Mouse (Mus musculus): ENCODE measurements around the gene Togaram2. TPM values are rescaled to one million over a fixed set of nuclear protein-coding genes. Genes with fewer than 3 reads are reported as not detected.
A peak's percentile ranks its signal among the peaks of the same experiment; 100 is the strongest.
"Not testable (repeated sequence)": the region's sequence is repeated elsewhere in the genome, so short reads cannot be mapped to it uniquely, and the experiment has no call there.

Gene Togaram2
- total RNA-seq, 2 experiments from 2014 or later = 1.7 to 2.0 TPM

DNA sequence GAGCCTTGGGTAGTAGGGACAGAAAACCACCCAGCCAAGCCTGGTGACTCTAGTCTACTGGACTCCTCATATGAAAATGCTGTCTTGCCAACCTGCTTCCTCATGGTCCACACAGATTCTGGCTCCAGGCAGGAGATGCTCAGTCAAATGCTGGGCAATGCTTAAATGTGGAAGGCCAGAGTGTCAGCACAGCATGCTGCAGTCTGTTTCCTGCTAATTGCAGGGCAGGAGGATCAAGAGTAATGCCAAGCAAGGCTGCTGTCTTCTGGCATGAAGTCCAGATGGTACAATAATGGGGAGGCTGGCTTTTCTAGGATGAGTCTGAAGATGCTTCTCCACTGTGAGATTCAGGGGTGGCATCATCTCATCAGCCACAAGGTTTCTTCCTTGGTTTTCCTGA is 47.4 kb downstream of the Togaram2 start:
- intact Hi-C loops (cut with DNase I) = no loop called here
- DNase-seq = peak in 1 of 2 experiments; percentile 12

DNA sequence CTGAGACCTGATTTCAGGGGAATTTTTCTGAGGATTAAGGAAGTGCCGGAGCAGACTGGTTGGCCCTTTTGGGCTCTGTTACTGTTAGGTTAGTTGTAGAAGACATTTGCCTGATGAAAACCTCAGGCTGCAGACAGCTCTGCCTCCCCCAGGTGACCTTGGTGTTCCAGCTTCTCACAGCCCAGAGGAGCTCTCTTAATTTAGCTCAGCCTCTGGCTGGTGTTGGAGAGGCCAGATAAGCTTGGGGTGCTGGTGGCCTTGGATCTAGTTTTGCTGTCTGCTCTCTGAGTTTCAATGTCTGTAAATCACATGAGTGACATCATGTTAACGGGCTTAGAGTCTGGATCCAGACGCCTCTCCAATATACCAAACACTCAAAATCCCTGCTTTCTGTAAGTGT is 48.0 kb downstream of the Togaram2 start:
- DNase-seq = peak; percentile 63 to 72
- intact Hi-C loops (cut with DNase I) = no loop called here

DNA sequence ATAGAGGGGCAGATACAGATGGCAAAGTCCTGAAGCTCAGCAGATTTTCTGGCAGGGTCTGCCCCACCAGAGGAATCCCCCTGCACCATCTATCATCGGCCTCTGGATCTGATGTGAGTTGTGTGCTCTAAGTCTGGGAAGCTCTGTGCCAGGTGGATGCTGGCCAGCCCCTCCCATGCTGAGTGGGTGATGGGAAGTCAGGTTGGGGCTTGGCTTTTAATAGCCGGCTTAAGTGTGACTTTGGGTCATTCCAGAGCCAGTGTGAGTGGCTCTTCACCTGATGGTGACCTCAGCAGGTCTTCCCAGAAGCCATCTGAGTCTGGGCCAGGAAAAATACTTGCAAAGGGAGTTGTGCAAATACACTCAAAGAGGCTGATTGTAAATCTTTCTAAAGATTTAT is 57.6 kb downstream of the Togaram2 start:
- peak; percentile 83 to 85 for DNase-seq
- intact Hi-C loops (cut with DNase I) = loop anchor here (5.0 kb wide), 1 partner anchor 33 kb away; no protein-coding TSS in a partner anchor

DNA sequence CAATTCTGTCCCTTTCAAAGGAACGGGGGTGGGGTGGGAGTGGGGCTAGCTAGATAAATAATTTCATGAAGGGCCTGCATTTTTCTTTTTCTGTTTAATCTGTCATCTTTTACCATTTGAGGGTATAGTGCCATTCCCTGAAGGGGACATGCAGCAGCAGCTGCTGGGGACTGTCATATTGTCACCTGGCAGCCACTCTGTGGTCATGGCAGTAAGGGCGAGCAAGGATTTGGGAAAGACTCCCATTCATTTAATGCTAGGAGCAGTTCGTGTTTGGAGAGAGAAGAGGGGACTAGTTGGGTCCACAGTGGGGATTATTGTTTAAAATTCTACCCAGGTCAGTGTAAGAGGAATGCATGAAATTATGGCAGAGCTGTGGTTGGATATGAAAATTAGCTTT is 63.4 kb downstream of the Togaram2 start:
- intact Hi-C loops (cut with DNase I) = no loop called here

DNA sequence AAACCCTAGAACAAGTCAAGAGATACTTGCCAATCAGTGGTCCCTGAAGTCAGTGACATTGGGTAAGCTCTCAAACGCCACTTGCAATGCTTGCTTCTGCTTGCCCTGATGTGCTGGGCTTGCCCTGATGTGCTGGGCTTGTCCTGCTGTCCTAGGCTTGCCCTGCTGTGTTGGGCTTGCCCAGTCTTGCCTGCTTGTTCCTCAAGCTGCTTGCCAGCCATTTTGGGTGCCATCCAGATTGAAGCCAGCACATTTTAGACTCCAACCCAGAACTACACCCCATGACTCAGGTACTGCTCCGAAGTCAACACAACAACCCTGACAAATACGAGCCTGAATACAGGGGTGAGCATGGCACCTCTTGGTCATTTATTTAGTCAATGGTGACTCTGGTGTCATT is 69.1 kb downstream of the Togaram2 start:
- DNase-seq = no peak
- intact Hi-C loops (cut with DNase I) = no loop called here

More for the DNA sequence above, 63.4 kb downstream of the Togaram2 start:
- no peak for DNase-seq

- intact Hi-C loops (cut with DNase I) = no loop called here
- peak in 1 of 2 experiments; percentile 37 for DNase-seq
These were observed 69.9 kb downstream of the Togaram2 start for GRCm38 (mm10) chr17:71742935-71743334.

GRCm38 (mm10) chr17:71746114-71746513 is 73.1 kb downstream of the Togaram2 start:
- intact Hi-C loops (cut with DNase I) = no loop called here
- DNase-seq = no peak

GRCm38 (mm10) chr17:71747561-71747960 is 74.5 kb downstream of the Togaram2 start:
- no peak for DNase-seq
- intact Hi-C loops (cut with DNase I) = no loop called here

- intact Hi-C loops (cut with DNase I) = no loop called here
- DNase-seq = no peak
These were observed 76.6 kb downstream of the Togaram2 start for GRCm38 (mm10) chr17:71749616-71750168.

GRCm38 (mm10) chr17:71752831-71753230 is 79.8 kb downstream of the Togaram2 start, which contains the start of gene Pcare:
Gene Pcare, minus strand, starts transcription at chr17:71752894.
- no peak for DNase-seq

DNA sequence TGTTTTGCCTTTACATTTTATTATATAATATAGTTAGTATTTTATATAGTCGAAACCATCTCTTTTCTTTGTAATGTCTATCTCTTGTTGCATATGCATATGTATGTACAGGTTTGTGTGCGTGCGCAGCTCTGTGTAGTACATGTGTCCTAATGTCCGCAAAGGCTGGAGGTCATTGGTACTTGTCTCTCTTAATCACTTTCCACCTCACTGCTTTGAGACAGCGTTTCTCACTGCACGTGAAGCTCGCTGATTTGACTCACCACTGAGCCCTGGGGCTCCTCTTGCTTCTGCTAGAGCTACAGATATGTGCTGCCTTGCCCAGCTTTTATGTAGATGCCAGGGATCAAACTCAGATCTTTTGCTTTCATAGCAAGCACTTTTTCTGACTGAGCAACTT is 87.5 kb downstream of the Togaram2 start:
- intact Hi-C loops (cut with DNase I) = no loop called here
- DNase-seq = no peak

More at GRCm38 (mm10) chr17:71752831-71753230, 79.8 kb downstream of the Togaram2 start, which contains the start of gene Pcare:
- intact Hi-C loops (cut with DNase I) = no loop called here

DNA sequence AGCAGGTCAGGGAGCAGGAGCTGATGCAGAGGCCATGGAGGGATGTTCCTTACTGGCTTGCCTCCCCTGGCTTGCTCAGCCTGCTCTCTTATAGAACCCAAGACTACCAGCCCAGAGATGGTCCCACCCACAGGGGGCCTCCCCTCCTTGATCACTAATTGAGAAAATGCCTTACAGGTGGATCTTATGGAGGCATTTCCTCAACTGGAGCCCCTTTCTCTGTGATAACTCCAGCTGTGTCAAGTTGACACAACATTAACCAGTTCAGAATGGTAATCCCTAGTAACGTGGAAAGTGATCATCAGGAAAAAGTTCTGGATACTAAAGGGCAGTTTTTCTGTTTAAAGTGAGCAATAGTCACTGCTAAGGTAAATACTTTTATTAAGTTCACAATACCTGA is 95.1 kb downstream of the Togaram2 start, which contains the start of gene Clip4:
Clip4 (plus strand) TSS at position 301 of the 400 bp plus-strand sequence.
- DNase-seq; intact Hi-C loops (cut with DNase I): not testable (repeated sequence)

DNA sequence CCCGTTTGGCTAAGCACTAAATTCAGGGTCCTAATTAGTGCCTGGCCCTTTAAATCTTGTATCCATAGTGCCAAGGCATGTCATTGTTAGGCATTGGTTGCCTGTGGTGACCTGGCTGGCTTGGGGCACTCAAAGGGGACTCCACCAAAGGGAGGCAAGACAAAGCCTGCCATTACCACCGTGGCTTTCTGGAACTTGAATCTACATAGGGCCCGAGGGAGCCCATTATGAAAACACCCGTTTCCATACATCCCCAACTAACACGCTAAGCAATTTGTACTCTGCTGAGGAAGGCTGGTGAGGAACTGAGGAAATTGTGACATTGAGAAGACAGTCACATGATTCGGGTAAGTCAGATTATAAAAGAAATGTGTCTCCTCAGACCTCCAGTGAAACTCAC is 96.5 kb downstream of the Togaram2 start:
- DNase-seq = no peak
- intact Hi-C loops (cut with DNase I) = no loop called here

- DNase-seq = no peak
- intact Hi-C loops (cut with DNase I) = no loop called here
These were observed 97.6 kb downstream of the Togaram2 start for GRCm38 (mm10) chr17:71770696-71771095.

- no peak for DNase-seq
- intact Hi-C loops (cut with DNase I) = no loop called here
These were observed 101.1 kb downstream of the Togaram2 start for GRCm38 (mm10) chr17:71774173-71774572.

DNA sequence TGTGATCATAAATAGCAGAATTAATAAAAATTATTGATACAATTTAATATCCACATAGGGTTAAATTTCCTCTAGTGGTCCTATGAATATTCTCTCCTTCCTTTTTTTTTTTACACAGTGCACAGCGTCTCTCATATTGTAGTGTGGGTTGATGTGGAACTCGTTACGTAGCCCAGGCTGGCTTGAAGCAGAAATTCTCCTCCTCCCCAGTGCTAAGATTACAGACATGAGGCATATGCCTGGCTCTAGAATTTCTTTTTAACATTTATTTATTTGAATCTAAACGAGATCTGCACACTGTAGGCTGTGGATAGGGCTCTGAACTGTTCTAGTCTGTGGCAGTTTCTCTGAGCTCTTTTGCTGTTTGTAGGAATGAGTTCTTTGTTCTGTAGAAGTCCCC is 102.2 kb downstream of the Togaram2 start:
- intact Hi-C loops (cut with DNase I) = no loop called here
- no peak for DNase-seq

DNA sequence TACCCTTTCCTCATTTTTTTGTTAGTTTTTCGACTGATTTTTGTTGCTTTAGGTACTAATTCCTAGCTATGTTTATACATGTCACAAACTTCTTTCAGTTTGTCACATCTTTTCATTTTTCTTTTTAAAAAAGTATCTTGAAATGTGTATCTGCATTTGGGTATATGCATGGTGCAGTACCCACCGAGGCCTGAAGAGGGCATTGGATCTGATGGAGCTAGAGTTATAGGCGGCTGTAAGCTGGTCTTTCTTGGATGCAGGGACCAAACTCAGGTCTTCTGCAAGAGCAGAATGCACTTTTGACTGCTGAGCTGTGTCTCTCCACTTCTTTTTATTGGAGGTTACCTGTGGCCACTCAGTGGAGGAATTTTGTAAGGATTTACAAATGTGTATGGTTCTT is 105.6 kb downstream of the Togaram2 start:
- intact Hi-C loops (cut with DNase I) = no loop called here
- DNase-seq = no peak

Other genes with a start within 250 kb of the Togaram2 start
- gene Gm4707, start 213.3 kb upstream of the Togaram2 start, total RNA-seq (2021) = 1 to 10 TPM; 1.1 to 2.0 TPM
- gene Smchd1, start 197.9 kb upstream of the Togaram2 start, total RNA-seq (2021) = 10 to 100 TPM; 28.4 to 28.5 TPM
- gene Ndc80, start 146.4 kb upstream of the Togaram2 start, total RNA-seq (2021) = 1 to 10 TPM; 8.3 to 9.1 TPM
- gene Spdya, start 121.2 kb upstream of the Togaram2 start, total RNA-seq (2021) = under 1 TPM in 1 of 2 experiments, not detected in 1; 0.31 TPM
- 10 to 100 TPM; 25.5 to 27.7 TPM for gene Wdr43, start 57.4 kb upstream of the Togaram2 start, total RNA-seq (2021)
- under 1 TPM; 0.57 to 0.77 TPM for gene Pcare, start 79.6 kb downstream of the Togaram2 start, total RNA-seq (2021)
- 100 to 1,000 TPM; 164 TPM for gene Clip4, start 95.2 kb downstream of the Togaram2 start, total RNA-seq (2021)

Data from heart, postnatal 10 days (tissue).